Mouse (Mus musculus) T-helper 1 cell (primary cell): ENCODE measurements around the gene Cnbp.

Experiments
- in situ Hi-C: fragments of 300-600 bp; cut with MboI, MseI; formaldehyde crosslinking; loops from one replicate; pipeline ENCODE4 v1.15.1; 2025; ENCODE audit warnings: high pct_unique_total_duplicates

The Cnbp gene

GRCm38 (mm10) chr6:87850900-87851614 is at the start of gene Cnbp:
Cnbp (minus strand) TSS chr6:87851106.
- in situ Hi-C loops = no loop called here

GRCm38 (mm10) chr6:87898028-87898427 is 47.1 kb upstream of the Cnbp start:
- in situ Hi-C loops = no loop called here

GRCm38 (mm10) chr6:87893931-87894330 is 43.0 kb upstream of the Cnbp start:
- in situ Hi-C loops = loop anchor here (5.0 kb wide), 1 partner anchor 98 kb away; no protein-coding TSS in a partner anchor

- in situ Hi-C loops = no loop called here
These were observed 36.8 kb upstream of the Cnbp start, which contains the start of gene Copg1 for GRCm38 (mm10) chr6:87887594-87888233. Copg1 (plus strand) TSS chr6:87887814.

- in situ Hi-C loops = no loop called here
These were observed 35.8 kb upstream of the Cnbp start for GRCm38 (mm10) chr6:87886721-87887120.

- in situ Hi-C loops = no loop called here
These were observed 31.9 kb upstream of the Cnbp start for GRCm38 (mm10) chr6:87882816-87883215.

GRCm38 (mm10) chr6:87882221-87882620 is 31.3 kb upstream of the Cnbp start:
- in situ Hi-C loops = no loop called here

- in situ Hi-C loops = no loop called here
These were observed 28.7 kb upstream of the Cnbp start for GRCm38 (mm10) chr6:87879628-87880027.

GRCm38 (mm10) chr6:87879010-87879409 is 28.1 kb upstream of the Cnbp start:
- in situ Hi-C loops = no loop called here

- in situ Hi-C loops = no loop called here
These were observed 25.2 kb upstream of the Cnbp start for GRCm38 (mm10) chr6:87876068-87876643.

- in situ Hi-C loops = no loop called here
These were observed 24.7 kb upstream of the Cnbp start for GRCm38 (mm10) chr6:87875562-87875961.

GRCm38 (mm10) chr6:87875083-87875482 is 24.2 kb upstream of the Cnbp start:
- in situ Hi-C loops = no loop called here

GRCm38 (mm10) chr6:87873963-87874362 is 23.1 kb upstream of the Cnbp start:
- in situ Hi-C loops = no loop called here

- in situ Hi-C loops = no loop called here
These were observed 22.2 kb upstream of the Cnbp start for GRCm38 (mm10) chr6:87873104-87873503.

- in situ Hi-C loops = no loop called here
These were observed 20.3 kb upstream of the Cnbp start for GRCm38 (mm10) chr6:87871240-87871639.

GRCm38 (mm10) chr6:87870440-87870839 is 19.5 kb upstream of the Cnbp start:
- in situ Hi-C loops = no loop called here

GRCm38 (mm10) chr6:87868871-87869506 is 18.1 kb upstream of the Cnbp start:
- in situ Hi-C loops = no loop called here

GRCm38 (mm10) chr6:87867256-87867655 is 16.4 kb upstream of the Cnbp start:
- in situ Hi-C loops = no loop called here

GRCm38 (mm10) chr6:87866211-87866610 is 15.3 kb upstream of the Cnbp start:
- in situ Hi-C loops = no loop called here

- in situ Hi-C loops = no loop called here
These were observed 6.2 kb upstream of the Cnbp start for GRCm38 (mm10) chr6:87857071-87857470.

- in situ Hi-C loops = no loop called here
These were observed 2.5 kb upstream of the Cnbp start for GRCm38 (mm10) chr6:87853446-87853845.

- in situ Hi-C loops = no loop called here
These were observed 965 bp upstream of the Cnbp start for GRCm38 (mm10) chr6:87851871-87852270.
